19 mouse cellular contexts compared by ENCODE assay signal in genomic region chr1:193568586-193569174, GRCm38 (mm10).
DNase-seq lines count a peak whose midpoint lies in the region; ATAC-seq lines count a peak whose summit lies in the region.
"Had no signal": no experiment of that assay in that cellular context is flagged by ENCODE, and none has a peak within 500 bp of the region (broad histone marks: within the 10 kb centered on the region; RNA-seq: fewer than 3 reads in every experiment).

No protein-coding gene starts in this region.

- peak overlapping the region; percentile 86 for H3K27ac ChIP-seq in embryonic facial prominence, embryonic 13.5 days
- H3K27ac ChIP-seq: forebrain, embryonic 15.5 days; neural tube, embryonic 15.5 days had no signal

- H3K4me2 ChIP-seq in embryonic facial prominence, embryonic 13.5 days = no peak overlapping the region
- H3K4me2 ChIP-seq: forebrain, embryonic 15.5 days; heart, embryonic 12.5 days; neural tube, embryonic 15.5 days had no signal

- ATAC-seq in embryonic facial prominence, embryonic 13.5 days (ENCODE audit: insufficient number of reproducible peaks, insufficient read depth, low FRiP score, low TSS enrichment, low read depth) = no peak
- ATAC-seq: forebrain, embryonic 15.5 days; inflammation-experienced regulatory T-cells, adult 6 months had no signal

- no peaks in the 10 kb centered on the region for H3K9me3 ChIP-seq in embryonic facial prominence, embryonic 13.5 days
- H3K9me3 ChIP-seq: forebrain, embryonic 15.5 days; heart, embryonic 12.5 days; neural tube, embryonic 15.5 days had no signal

- WGBS in embryonic facial prominence, embryonic 13.5 days = 31% methylated on average over 4 of the region's 4 CpGs

- no peak overlapping the region for H3K4me3 ChIP-seq in embryonic facial prominence, embryonic 13.5 days
- H3K4me3 ChIP-seq: forebrain, embryonic 15.5 days; heart, embryonic 12.5 days; neural tube, embryonic 15.5 days had no signal

- H3K27me3 ChIP-seq in embryonic facial prominence, embryonic 13.5 days = no peaks in the 10 kb centered on the region
- H3K27me3 ChIP-seq: forebrain, embryonic 15.5 days; heart, embryonic 12.5 days; neural tube, embryonic 15.5 days had no signal

- H3K36me3 ChIP-seq in embryonic facial prominence, embryonic 13.5 days = no peaks in the 10 kb centered on the region
- H3K36me3 ChIP-seq: forebrain, embryonic 15.5 days; heart, embryonic 12.5 days; neural tube, embryonic 15.5 days had no signal

- peak; percentile 67 for DNase-seq in urinary bladder, postnatal 14 days (ENCODE audit: low spot score)
- no peak for DNase-seq in urinary bladder, postnatal 25 days (ENCODE audit: low spot score)
- peak; percentile 23 for DNase-seq in kidney, postnatal 14 days
- no peak for DNase-seq in layer of hippocampus, postnatal 10 days (ENCODE audit: low spot score in 2 of 2)
- no peak for DNase-seq in gastrocnemius, postnatal 10 days
- DNase-seq in cerebellum, adult 11 months = no peak
- DNase-seq: adrenal gland, adult 8-10 months; cerebellum, postnatal 10 days; gastrocnemius, postnatal 14 days; heart, postnatal 4 days; left cerebral cortex, postnatal 4 days; retina, postnatal 1 day; spleen, adult 18-20 months; thymus, adult 2 months had no signal

- no peak overlapping the region for H3K9ac ChIP-seq in embryonic facial prominence, embryonic 13.5 days
- H3K9ac ChIP-seq: forebrain, embryonic 15.5 days; heart, embryonic 12.5 days; neural tube, embryonic 15.5 days had no signal

- H3K4me1 ChIP-seq in embryonic facial prominence, embryonic 13.5 days = peaks cover 39% of the 10 kb centered on the region

Comparison
In these comparisons a context has a peak if more than half of its experiments do, and no peak if none do; other contexts are left out.
1. DNase-seq: peak in urinary bladder, postnatal 14 days (single experiment) and kidney, postnatal 14 days (single experiment); none in urinary bladder, postnatal 25 days (single experiment), layer of hippocampus, postnatal 10 days (0 of 2), gastrocnemius, postnatal 10 days (single experiment) and cerebellum, adult 11 months (single experiment).